Mouse (Mus musculus): Measurements from ENCODE around the gene Hist2h3c1.
"Not testable (repeated sequence)": the region's sequence is repeated elsewhere in the genome, so short reads cannot be mapped to it uniquely, and the experiment has no call there.

The Hist2h3c1 gene

GRCm38 (mm10) chr3:96284457-96284856 is 38.0 kb downstream of the Hist2h3c1 start:
- peak in 1 of 2 experiments; percentile 15 for DNase-seq (ENCODE audit: low spot score in 2 of 2)

- DNase-seq (ENCODE audit: low spot score in 2 of 2): not testable (repeated sequence)
Measured at GRCm38 (mm10) chr3:96287334-96287733, 40.8 kb downstream of the Hist2h3c1 start.

GRCm38 (mm10) chr3:96289201-96289600 is 42.7 kb downstream of the Hist2h3c1 start:
- DNase-seq (ENCODE audit: low spot score in 2 of 2): no peak

GRCm38 (mm10) chr3:96290727-96291126 is 44.2 kb downstream of the Hist2h3c1 start:
- not testable (repeated sequence) for DNase-seq (ENCODE audit: low spot score in 2 of 2)

- no peak for DNase-seq (ENCODE audit: low spot score in 2 of 2)
Measured at GRCm38 (mm10) chr3:96292641-96293040, 46.2 kb downstream of the Hist2h3c1 start.

- DNase-seq (ENCODE audit: low spot score in 2 of 2): no peak
Measured at GRCm38 (mm10) chr3:96293368-96293767, 46.9 kb downstream of the Hist2h3c1 start.

GRCm38 (mm10) chr3:96293787-96294186 is 47.3 kb downstream of the Hist2h3c1 start, which contains the start of gene Fcgr1:
TSS of gene Fcgr1 (minus strand) at chr3:96293969.
- no peak for DNase-seq (ENCODE audit: low spot score in 2 of 2)

All from spleen, postnatal 36 days (tissue).